Mouse (Mus musculus): ENCODE measurements around the gene Birc5.
"Not testable (repeated sequence)": the region's sequence is repeated elsewhere in the genome, so short reads cannot be mapped to it uniquely, and the experiment has no call there.

Birc5 gene

DNA sequence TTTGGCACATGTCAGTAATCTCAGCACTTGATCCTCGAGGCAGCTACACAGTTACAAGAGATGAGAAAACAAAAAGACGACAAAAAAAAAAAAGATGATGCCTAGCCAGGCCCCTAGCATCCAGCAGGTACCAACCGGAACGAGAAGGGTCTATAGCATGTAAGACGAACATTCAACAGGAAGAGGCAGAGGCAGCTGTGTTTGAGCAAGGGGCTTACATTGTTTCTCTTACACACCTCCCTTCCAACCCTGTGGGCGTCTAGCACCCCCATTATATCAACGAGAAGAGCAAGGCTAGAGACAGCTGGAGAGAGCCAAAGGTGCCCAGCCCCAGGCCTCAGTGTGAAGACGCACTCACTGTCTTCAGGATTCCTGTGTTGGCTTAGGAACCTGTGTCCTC is 22.1 kb upstream of the Birc5 start:
- no peak for DNase-seq (ENCODE audit: low spot score)

DNA sequence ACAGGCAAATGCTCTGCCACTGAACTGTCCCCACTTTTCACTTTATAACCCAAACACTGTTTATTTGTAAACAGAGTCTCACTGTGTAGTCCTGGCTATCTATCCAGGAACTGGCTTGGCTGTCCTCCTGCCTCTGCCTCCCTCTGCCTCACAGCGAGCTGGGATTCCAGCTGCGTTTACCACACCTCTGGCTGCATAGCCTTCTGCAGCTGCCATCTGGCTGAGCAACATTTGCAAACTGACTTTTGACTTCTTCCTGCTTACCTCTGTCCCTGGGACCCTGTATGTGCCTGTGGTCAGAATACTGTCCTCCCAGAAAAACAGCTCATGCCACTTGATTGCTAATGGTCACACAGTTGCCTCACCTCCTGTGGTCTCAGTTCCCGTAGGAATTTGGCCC is 21.7 kb upstream of the Birc5 start:
- DNase-seq (ENCODE audit: low spot score), result no peak

DNA sequence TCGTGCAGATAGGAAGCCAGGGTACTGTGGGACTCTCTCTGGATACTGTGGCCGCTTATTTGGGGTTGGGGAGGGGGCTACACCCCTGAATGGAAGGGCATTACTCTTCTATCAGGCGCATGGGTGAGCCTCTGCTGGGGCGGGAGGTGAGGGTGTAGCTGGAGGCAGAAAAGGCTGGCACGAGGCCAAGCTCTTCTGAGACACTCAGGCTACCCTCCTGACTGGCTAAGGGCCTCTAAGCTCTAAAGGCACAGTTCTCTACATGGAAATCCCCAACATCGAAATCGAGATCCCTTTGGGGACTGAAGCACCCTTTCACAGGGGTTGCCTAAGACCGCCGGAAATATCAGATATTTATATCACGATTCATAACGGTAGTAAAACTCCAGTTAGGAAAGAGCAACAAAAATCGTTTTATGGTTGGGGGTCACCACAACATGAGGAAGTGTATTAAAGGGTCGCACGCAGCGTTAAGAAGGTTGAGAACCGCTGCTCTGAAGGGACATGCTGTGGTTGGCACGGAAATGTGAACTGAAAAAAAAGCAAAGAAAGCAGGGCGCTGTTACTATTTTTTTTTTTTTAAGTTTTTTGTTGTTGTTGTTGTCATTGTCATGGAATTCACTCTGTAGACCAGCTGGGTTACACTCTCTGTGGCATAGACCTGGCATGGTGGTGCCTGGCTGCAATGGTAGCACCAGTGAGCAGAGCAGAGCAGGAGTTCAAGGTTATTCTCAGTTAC is 20.7 kb upstream of the Birc5 start:
- DNase-seq (ENCODE audit: low spot score), result no peak

DNA sequence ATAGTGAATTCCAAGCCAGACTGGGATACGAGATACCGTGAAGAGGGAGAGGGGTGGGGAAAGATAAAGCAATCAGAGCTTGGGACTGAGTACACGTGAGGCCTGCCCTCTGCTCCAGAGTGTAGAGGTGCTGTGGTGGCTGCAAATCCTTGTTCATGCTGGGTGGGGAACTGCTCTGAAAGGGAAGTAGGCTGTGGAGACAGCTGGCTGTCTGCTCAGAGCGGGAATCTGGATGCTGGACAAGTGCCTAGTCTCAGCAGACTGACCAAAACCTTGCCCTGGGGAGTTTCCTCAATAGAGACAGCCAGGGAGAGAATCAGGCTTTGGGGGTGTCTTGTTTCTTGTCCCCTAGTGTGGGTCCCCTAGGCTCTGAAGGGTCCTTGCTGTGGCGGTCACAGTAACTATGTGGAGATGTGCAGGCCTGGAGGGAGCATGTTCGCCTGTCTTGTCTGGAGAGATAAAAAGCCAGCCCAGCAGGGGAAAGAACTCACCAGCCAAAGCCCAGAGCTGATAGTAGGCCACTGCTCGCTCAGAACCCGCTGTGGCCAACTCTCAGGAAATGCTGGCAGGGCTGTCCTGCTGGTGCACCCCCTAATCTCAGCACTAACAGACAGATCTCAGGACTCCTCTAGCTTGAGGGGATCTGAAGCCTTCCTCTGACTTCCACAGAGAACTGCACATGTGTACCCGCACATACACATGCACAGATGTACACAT is 20.0 kb upstream of the Birc5 start:
- no peak for DNase-seq (ENCODE audit: low spot score)

DNA sequence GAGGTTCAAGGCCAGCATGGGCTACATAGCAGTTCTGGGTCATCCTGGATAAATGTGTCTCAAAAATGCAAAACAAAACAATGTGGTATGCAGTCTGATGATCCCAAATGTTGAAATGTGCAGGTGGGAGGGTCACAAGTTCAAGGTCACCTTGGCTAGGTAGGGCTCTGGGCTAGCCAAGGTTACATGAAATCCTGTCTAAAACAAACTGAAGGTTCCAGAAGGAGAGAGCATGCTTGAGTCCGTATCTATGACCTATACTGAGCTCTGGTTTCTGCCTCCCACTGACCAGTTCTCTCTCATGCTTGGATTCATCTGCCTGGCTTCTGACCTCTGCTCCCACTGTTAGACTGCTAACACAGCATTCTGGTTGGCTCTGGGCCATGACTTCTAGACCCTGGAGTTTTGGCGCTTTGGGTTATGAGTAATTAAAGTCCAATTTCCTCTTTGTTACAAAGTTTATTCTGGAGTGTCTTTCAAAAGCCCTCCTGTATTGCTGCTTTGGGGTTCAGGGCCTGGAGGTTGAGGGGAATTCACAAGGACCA is 19.3 kb upstream of the Birc5 start:
- DNase-seq (ENCODE audit: low spot score), result no peak

DNA sequence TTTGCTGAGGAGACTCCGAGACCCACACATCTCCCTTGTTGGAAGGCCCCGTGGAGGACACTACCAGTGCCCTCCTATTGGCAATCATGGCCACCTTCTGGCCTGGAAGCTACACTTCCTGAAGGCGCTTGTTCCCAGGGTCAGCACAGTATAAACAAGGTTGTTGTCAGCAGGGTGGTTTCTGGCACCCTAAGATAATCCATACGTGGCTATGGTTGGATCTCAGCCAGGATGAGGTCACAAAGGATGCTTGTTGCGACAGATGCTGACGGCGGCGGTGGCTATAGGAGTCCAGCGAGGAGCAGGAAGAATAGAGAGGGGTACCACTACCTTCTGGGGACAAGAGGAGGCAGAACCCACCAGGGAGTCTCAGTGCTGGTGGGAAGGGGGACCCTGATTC is 18.6 kb upstream of the Birc5 start:
- no peak for DNase-seq (ENCODE audit: low spot score)

DNA sequence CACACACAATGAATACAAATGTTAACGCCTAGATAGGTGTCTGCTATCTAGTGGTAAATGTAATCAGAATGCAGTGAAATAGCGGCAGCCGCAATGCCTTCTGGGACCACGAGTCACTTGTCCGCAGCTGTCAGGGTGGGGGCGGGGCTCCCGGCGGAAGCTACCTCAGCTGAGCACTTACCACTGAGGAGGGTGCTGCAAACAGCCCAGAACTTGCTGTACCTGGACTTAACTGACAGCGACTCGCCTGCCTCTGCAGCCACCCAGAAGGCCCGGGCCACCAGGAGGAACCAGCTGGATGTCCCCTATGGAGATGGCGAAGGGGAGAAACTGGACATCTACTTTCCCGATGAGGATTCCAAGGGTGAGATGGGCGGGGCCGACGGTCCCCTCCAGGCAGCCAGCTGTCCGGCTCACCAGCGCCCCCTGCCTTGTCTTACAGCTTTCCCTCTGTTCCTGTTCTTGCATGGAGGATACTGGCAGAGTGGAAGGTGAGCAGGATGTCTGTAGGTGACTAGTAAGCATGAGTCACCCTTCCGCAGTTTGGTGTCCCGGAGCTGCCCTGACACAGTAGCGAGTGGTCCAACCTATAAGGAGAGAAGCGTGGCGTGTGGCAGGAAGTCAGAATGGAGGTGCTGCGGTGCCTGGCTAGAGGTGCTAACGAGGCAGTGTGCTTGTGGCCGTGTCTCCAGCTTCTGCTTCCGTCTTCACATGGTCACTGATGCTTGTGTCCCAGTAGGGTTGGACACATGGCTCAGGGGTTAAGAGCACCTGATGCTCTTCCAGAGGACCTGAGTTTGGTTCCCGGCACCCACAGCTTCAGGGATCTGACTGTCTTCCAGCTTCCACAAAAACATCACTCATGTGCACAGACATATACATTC is 16.7 kb upstream of the Birc5 start:
- DNase-seq (ENCODE audit: low spot score), result no peak

DNA sequence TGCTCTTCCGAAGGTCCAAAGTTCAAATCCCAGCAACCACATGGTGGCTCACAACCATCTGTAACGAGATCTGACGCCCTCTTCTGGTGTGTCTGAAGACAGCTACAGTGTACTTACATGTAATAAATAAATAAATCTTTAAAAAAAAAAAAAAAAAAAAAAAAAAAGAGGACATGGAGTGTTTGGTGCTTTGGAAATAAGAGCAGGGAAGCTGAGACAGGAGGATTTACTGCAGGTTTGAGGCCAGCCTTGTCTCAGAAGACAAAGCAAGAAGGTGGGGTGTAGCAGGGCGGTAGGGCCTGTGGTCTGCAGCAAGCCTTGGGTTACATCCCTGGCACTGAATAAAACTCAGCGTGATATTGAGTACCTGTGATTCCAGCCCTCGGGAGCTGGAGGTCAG is 15.5 kb upstream of the Birc5 start:
- DNase-seq (ENCODE audit: low spot score), result not testable (repeated sequence)

DNA sequence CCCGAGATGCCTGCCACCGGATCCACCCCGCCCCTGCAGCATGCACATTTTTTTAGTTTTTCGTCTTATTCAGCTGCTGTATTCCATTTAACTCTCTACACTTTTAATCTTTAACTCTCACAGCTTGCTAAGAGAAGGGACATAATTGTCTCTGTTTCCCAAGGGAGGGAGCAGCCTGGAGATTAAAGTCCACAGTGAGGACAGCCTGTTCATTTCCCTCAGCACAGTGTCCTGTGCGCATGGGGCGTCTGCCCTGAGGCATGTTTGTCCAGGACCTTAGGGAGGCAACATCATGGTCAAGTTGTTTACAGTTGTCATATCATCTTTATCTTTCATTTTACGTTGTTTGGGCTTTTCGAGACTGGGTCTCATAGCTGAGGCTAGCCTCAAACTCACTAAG is 15.0 kb upstream of the Birc5 start:
- no peak for DNase-seq (ENCODE audit: low spot score)

DNA sequence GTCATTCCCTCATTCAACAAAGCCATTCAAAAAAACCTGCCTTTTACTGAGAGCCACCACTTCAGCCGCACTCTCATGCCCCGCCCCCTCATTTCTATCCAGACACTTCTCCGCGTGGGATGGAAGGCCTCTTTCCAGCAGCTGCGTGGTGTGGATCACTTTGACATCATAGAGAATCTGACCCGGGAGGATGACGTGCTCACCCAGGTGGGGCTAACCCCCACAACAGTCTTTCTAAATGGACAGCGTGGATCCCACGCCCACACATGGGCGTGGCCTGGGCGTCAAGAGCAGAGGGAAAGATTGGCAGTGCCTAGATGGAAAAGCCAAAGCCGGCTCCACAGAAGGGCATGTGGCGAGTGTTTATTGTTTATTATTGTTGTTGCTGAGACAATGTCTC is 12.7 kb upstream of the Birc5 start:
- DNase-seq (ENCODE audit: low spot score), result no peak

DNA sequence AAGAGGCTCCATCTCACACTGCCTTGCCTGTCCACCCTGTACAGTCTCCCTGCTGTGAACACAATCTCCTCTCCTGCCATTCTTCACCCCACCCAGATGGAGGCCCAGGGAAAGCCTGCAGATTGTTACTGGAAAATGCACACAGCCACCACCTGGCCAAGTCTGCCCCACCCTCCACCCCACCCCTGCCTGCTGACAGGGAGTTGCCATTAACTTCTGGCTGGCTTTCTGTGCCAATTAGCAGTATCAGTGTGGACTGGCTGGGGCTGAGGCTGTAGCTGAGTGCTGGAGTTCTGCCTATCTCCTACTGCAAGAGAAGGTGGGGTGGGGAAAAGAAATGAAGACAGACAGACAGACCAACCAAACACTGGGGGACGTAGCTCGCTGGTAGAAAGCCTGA is 10.5 kb upstream of the Birc5 start:
- DNase-seq (ENCODE audit: low spot score), result no peak

DNA sequence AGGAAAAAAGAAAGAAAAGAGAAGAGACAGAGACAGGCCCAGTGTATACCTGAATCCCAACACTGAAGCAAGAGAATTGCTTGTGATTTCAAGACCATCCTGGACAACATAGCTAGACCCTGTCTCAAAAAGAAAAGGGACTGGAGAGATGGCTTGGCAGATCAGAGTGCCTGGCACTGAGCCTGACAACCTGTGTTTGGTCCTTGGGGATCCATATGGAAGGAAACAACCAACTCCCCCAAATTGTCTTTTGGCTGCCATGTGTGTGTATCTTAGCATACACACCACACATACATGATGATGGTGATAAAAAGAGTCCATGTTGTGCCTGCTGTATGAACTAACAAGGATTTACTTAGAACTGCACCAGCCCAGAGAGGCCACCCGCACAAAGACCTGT is 10.0 kb upstream of the Birc5 start:
- DNase-seq (ENCODE audit: low spot score), result no peak

DNA sequence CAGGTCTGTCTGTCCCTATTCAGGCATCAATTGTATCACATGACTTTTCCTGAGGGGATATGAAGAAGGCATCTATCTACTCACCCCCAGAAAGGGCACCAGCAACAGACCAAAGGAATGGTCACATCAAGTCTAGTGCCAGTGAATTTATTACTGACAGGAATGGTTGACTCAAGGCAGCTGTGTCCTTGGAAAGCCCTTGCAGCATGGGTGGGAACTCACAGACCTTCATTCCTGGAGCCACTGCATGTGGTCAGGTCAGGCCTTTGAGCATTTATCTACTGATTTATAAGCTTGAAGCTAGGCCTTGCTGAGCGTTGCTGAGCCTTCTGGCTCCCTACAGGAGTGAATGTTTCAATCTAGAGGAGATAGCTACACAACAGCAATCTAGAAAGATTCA is 8.1 kb upstream of the Birc5 start:
- DNase-seq (ENCODE audit: low spot score), result no peak

DNA sequence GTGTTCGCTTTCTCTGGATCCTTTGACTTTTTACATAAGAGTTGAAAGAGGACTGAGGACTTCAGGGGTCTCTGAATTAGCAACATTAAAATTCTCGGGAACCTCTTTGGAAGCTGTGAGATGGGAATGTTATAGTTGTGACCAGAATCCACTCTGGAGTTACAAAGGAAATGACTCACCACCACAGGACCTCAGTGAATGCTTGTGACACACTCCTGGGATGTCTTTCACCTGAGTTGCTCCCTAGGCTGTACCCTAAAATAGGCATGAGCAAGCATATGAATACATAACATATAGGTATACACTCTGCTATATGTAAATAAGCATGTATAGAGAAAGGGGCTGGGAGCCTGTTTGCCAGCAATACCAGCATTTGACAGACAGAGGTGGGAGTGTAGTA is 5.6 kb upstream of the Birc5 start:
- DNase-seq (ENCODE audit: low spot score), result no peak

DNA sequence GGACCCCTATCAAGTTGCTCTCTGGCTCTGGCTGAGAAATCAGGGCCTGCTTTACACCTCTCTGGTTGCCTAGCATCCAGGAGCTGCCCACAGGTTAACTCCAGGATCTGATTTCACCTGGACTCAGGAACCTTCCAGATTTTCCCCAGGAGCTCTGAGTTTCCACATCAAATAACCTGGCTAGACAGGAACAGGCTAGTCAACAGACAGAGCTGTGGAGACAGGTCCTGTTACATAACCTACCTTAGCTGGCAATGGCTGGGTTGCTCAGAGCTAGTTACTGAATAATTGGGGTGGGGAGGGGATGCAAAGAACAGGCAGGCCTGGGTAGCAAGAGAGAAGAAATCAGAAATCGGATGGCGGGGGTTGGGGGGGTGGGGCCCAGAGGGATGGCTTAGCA is 4.1 kb upstream of the Birc5 start:
- DNase-seq (ENCODE audit: low spot score), result no peak

DNA sequence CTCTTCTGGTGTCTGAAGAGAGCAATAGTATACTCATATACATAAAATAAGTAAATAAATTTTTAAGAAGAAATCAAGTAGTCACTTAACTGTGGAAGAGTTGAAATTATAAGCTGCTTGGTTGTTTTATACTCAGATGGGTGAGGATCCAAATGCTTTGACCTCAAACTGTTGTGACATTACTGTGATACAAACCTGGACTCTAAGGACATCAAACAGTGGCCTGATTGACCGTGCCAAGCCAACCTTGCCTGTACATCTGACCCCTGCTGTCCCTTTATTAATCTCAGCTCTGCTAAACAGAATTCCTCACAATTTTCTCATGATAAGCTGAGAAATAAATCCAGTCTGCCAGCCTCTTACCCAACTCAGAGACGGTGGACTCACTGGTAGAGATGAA is 3.4 kb upstream of the Birc5 start:
- no peak for DNase-seq (ENCODE audit: low spot score)

DNA sequence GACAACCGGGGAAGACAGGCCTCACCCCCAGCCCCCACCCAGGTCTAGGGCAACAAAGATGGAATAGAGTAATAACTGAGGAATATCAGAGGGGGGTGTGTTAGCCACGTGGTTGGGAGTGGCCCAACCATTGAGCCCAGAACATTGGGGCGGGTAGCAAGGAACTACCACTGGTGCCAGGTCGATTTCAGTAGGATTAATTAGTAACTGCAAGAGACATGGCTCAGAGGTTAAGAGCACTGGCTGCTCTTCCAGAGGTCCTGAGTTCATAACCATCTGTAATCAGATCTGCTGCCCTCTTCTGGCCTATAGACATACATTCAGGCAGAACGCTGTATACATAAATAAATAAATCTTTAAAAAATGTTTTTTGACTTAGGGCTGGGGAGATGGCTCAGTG is 2.4 kb upstream of the Birc5 start:
- DNase-seq (ENCODE audit: low spot score), result no peak

DNA sequence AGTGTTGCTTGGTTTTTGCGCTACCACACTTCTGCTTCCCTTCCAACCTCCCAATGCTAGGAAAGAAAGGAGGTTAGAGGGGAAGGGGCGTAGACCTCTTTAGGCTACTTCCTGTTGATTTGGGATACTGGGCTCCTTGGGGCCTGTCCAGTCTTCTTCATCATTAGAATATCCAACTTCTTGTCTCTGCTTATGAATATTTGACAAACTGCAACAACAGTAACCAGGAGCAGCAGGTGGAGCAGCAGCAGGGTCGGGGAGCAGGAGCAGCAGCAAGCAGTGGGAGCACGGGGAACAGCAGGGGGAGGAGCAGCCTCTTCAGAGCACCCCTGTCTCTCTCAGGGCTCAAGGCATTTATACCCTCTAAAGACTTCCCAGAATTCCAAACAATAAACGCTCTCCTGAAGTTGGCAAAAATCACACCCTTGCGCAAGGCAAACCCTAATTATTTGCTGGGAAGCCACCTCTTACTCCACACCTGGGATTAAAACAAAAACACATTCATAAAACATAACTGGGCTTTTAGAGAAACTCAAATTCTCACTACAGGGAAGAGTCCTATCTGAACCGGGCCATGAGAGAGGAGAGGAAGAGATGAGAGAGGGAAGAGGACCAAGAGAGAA is 1.3 kb upstream of the Birc5 start:
- no peak for DNase-seq (ENCODE audit: low spot score)

DNA sequence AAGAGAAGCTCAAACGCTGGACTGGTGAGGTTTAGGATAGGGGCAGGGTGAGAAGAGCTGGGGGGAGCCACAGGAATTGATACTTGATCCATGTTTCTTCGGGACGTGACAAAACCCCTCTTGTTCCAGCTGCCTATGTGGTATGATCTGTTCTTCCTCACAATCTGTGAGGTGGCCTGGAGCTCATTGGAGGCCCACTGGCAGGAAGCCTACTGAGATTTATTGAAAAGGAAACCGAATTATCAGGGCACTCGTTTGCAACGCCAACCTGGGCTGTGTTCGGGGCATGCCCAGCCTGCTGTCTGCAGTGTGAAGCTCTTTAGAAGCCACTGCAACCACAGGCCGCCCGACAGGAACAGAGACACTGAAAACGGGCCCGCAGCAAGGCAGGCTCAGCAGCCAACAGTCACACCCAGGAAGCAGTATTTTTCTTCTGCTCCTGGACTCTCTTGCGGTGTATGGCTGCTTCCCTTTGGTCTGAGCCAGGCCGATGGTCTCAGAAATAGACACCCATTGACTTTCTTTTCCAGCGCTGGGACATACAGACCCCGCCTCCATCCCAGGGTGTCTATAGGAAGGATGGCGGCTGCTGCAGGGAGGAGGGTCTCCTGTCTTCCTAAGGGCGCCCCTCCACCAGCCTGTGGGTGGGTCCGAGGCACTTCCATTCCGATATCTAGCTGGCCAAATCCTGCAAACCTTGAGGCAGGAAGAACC is 623 bp upstream of the Birc5 start:
- no peak for DNase-seq (ENCODE audit: low spot score)

DNA sequence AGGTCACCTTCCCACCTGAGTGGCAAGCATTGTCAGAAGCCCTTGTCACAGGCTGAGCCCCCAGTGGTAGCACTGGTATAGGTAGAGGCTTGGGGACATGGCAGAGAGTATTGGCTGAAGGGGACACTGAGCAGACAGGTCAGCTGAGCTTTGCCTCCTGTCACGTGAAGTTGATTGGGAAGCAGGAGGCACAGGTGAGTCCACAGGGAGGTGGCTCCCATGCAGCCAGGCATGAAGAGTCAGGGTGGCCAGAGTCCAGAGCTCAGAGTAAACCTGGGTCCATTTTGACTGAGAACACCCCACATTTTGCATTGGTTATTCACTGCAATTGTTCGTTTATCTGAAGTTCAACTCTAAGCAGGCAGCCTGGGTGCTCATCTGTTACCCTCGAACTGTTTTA is 3.8 kb downstream of the Birc5 start:
- DNase-seq (ENCODE audit: low spot score), result no peak

DNA sequence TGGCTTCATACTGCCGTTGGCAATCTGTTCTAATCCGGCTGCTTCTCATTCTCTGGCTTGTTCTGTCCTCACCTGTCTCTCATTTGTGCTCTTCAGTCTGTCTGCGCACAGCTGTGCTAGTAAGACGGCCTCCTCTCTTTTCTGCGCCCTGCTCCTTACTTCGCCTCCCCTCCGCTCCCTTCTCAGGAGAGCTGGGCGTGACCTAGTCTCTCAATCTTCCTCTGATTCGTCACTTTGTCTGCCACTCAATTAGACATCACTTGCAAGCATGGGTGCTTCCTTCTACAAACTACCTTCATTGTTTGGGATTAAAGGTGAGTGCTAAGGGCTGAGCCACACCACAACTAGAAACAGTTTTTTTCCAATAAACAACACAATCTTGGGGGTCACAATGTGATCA is 5.2 kb downstream of the Birc5 start:
- DNase-seq (ENCODE audit: low spot score), result no peak

DNA sequence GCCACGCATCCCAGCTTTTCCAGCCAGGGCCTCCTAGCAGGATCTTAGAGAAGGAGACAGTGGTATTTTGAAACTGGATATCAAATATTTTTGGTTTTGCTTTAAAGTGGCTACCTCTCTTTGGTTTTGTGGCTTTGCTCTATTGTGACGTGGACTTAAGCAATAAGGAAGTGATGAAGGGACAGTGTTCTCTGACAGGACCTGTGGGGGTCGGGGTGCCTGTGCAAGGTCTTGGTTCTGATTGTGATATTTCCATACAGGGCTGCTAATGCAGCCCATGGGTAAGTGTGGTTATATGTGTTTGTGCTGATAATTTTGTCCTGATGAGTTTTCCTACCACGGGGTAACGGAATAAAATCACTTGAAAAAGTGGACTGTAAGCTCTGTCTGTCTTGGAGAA is 6.3 kb downstream of the Birc5 start:
- DNase-seq (ENCODE audit: low spot score), result no peak

Measured in left cerebral cortex, adult 11 months (tissue).